Mouse (Mus musculus) hindbrain, embryonic 13.5 days (tissue): ENCODE results near the gene Notch2. TPM values are rescaled to one million over a fixed set of nuclear protein-coding genes. Genes with fewer than 3 reads are reported as not detected.

Source experiments
- ATAC-seq: fragments of 200-750 bp; cut with Nextera tagmentation; 2 replicates; pipeline ENCODE4 v1.8.0; 2017; ENCODE audit warnings: moderate TSS enrichment; ENCODE audit not compliant: low FRiP score
- H3K27ac ChIP-seq: fragments of 300-500 bp; sonication (generic); 2 replicates; pipeline ENCODE4 v1.5.1; 2015; ENCODE audit warnings: inconsistent platforms, mild to moderate bottlenecking, moderate library complexity
- H3K27me3 ChIP-seq: fragments of 300-500 bp; sonication (generic); 2 replicates; pipeline ENCODE4 v1.6.1; 2015; ENCODE audit warnings: mild to moderate bottlenecking, inconsistent platforms
- H3K36me3 ChIP-seq: fragments of 300-500 bp; sonication (generic); 2 replicates; pipeline ENCODE4 v1.6.1; 2015; ENCODE audit warnings: mild to moderate bottlenecking, inconsistent platforms
- H3K4me1 ChIP-seq: fragments of 300-500 bp; sonication (generic); replicated peaks from 2 replicates; pipeline ENCODE4 v1.6.1; 2015; ENCODE audit warnings: inconsistent platforms
- H3K4me2 ChIP-seq: fragments of 300-500 bp; sonication (generic); 2 replicates; pipeline ENCODE4 v1.6.1; 2015; ENCODE audit warnings: inconsistent platforms, mild to moderate bottlenecking, moderate library complexity
- H3K4me3 ChIP-seq: fragments of 300-500 bp; sonication (generic); 2 replicates; pipeline ENCODE4 v1.5.1; 2015; ENCODE audit warnings: mild to moderate bottlenecking, inconsistent platforms
- H3K9ac ChIP-seq: fragments of 300-500 bp; sonication (generic); 2 replicates; pipeline ENCODE4 v1.6.1; 2015; ENCODE audit warnings: mild to moderate bottlenecking, inconsistent platforms
- H3K9me3 ChIP-seq: fragments of 300-500 bp; sonication (generic); 2 replicates; pipeline ENCODE4 v1.6.1; 2016; ENCODE audit warnings: inconsistent platforms
- WGBS: fragments of 180-500 bp; shearing (Covaris S2); methylation state at CpG from one replicate; pipeline ENCODE4 v1.1.7; 2015; 5-methylcytosine and 5-hydroxymethylcytosine counted together
- polyA plus RNA-seq: library from polyadenylated mRNA; unstranded; fragments of >200 nt; fragmentation: Nextera tagmentation; extraction: Ambion mirVana; gene quantifications from 2 replicates; pipeline ENCODE4 v1.2.1, GENCODE M21; 2015

Notch2 gene
- polyA plus RNA-seq, 1 experiment from 2014 or later, result 12.0 TPM

GRCm38 (mm10) chr3:98141456-98141855, 128.1 kb downstream of the Notch2 start:
- H3K4me1 ChIP-seq, result no peaks in the 10 kb centered on the region
- 95% methylated on average over 15 of the region's 15 CpGs for WGBS
- H3K36me3 ChIP-seq, result peaks cover 79% of the 10 kb centered on the region
- ATAC-seq, result no peak
- H3K27ac ChIP-seq, result no peak overlapping the region
- H3K4me3 ChIP-seq, result no peak overlapping the region
- H3K27me3 ChIP-seq, result no peaks in the 10 kb centered on the region
- H3K9me3 ChIP-seq, result no peaks in the 10 kb centered on the region
- no peak overlapping the region for H3K9ac ChIP-seq
- H3K4me2 ChIP-seq, result no peak overlapping the region

- H3K27ac ChIP-seq, result no peak overlapping the region
- no peaks in the 10 kb centered on the region for H3K4me1 ChIP-seq
- H3K9ac ChIP-seq, result no peak overlapping the region
- H3K36me3 ChIP-seq, result peaks cover 82% of the 10 kb centered on the region
- no peak for ATAC-seq
- no peaks in the 10 kb centered on the region for H3K27me3 ChIP-seq
- no peak overlapping the region for H3K4me3 ChIP-seq
- 95% methylated on average over 13 of the region's 13 CpGs for WGBS
- H3K9me3 ChIP-seq, result no peaks in the 10 kb centered on the region
- H3K4me2 ChIP-seq, result no peak overlapping the region
Measured at GRCm38 (mm10) chr3:98142862-98143261, 129.5 kb downstream of the Notch2 start.

GRCm38 (mm10) chr3:98145204-98145603, 131.9 kb downstream of the Notch2 start:
- WGBS, result 82% methylated on average over 10 of the region's 10 CpGs
- Histone ChIP-seq H3K9ac (no peak overlapping the region), H3K9me3 (no peaks in the 10 kb centered on the region), H3K27ac (no peak overlapping the region), H3K36me3 (peaks cover 69% of the 10 kb centered on the region), H3K27me3 (no peaks in the 10 kb centered on the region), H3K4me1 (no peaks in the 10 kb centered on the region), H3K4me3 (no peak overlapping the region), H3K4me2 (no peak overlapping the region)
- ATAC-seq, result 0 out of 2 replicates have a peak, but pooled peaks have one; percentile 24

GRCm38 (mm10) chr3:98146471-98147410, 133.4 kb downstream of the Notch2 start:
- WGBS, result 96% methylated on average over 29 of the region's 29 CpGs
- H3K36me3 ChIP-seq, result peaks cover 59% of the 10 kb centered on the region
- 0 out of 2 replicates have a peak, but pooled peaks have one; percentile 24 for ATAC-seq
- H3K9ac ChIP-seq, result no peak overlapping the region
- no peaks in the 10 kb centered on the region for H3K4me1 ChIP-seq
- H3K4me2 ChIP-seq, result no peak overlapping the region
- H3K9me3 ChIP-seq, result no peaks in the 10 kb centered on the region
- H3K4me3 ChIP-seq, result no peak overlapping the region
- no peaks in the 10 kb centered on the region for H3K27me3 ChIP-seq
- H3K27ac ChIP-seq, result no peak overlapping the region

GRCm38 (mm10) chr3:98147706-98148105, 134.4 kb downstream of the Notch2 start:
- no peak for ATAC-seq
- H3K4me2 ChIP-seq, result no peak overlapping the region
- peaks cover 54% of the 10 kb centered on the region for H3K36me3 ChIP-seq
- no peaks in the 10 kb centered on the region for H3K4me1 ChIP-seq
- 95% methylated on average over 14 of the region's 14 CpGs for WGBS
- H3K27ac ChIP-seq, result no peak overlapping the region
- no peaks in the 10 kb centered on the region for H3K9me3 ChIP-seq
- no peaks in the 10 kb centered on the region for H3K27me3 ChIP-seq
- H3K4me3 ChIP-seq, result no peak overlapping the region
- H3K9ac ChIP-seq, result no peak overlapping the region

- no peaks in the 10 kb centered on the region for H3K4me1 ChIP-seq
- H3K36me3 ChIP-seq, result peaks cover 33% of the 10 kb centered on the region
- no peak overlapping the region for H3K4me3 ChIP-seq
- H3K4me2 ChIP-seq, result no peak overlapping the region
- H3K9ac ChIP-seq, result no peak overlapping the region
- WGBS, result 94% methylated on average over 11 of the region's 11 CpGs
- no peaks in the 10 kb centered on the region for H3K27me3 ChIP-seq
- ATAC-seq, result no peak
- no peak overlapping the region for H3K27ac ChIP-seq
- H3K9me3 ChIP-seq, result no peaks in the 10 kb centered on the region
Measured at GRCm38 (mm10) chr3:98149881-98150280, 136.6 kb downstream of the Notch2 start.

- Histone ChIP-seq H3K4me3 (no peak overlapping the region), H3K4me1 (no peaks in the 10 kb centered on the region), H3K9me3 (no peaks in the 10 kb centered on the region), H3K9ac (no peak overlapping the region), H3K4me2 (no peak overlapping the region), H3K36me3 (peaks cover 27% of the 10 kb centered on the region), H3K27me3 (no peaks in the 10 kb centered on the region), H3K27ac (no peak overlapping the region)
- 90% methylated on average over 10 of the region's 10 CpGs for WGBS
- ATAC-seq, result no peak
Measured at GRCm38 (mm10) chr3:98151016-98151415, 137.7 kb downstream of the Notch2 start.

- H3K4me2 ChIP-seq, result no peak overlapping the region
- H3K9ac ChIP-seq, result no peak overlapping the region
- H3K36me3 ChIP-seq, result 0 out of 2 replicates have a peak, but pooled peaks cover 5% of the 10 kb centered on the region
- ATAC-seq, result no peak
- H3K4me1 ChIP-seq, result no peaks in the 10 kb centered on the region
- H3K9me3 ChIP-seq, result no peaks in the 10 kb centered on the region
- H3K4me3 ChIP-seq, result no peak overlapping the region
- no peaks in the 10 kb centered on the region for H3K27me3 ChIP-seq
- H3K27ac ChIP-seq, result no peak overlapping the region
Measured at GRCm38 (mm10) chr3:98153460-98153859, 140.1 kb downstream of the Notch2 start.

GRCm38 (mm10) chr3:98156158-98156557, 142.8 kb downstream of the Notch2 start:
- no peaks in the 10 kb centered on the region for H3K27me3 ChIP-seq
- no peak for ATAC-seq
- H3K9me3 ChIP-seq, result no peaks in the 10 kb centered on the region
- H3K4me1 ChIP-seq, result no peaks in the 10 kb centered on the region
- no peak overlapping the region for H3K4me2 ChIP-seq
- WGBS, result 63% methylated on average over 4 of the region's 4 CpGs
- H3K27ac ChIP-seq, result no peak overlapping the region
- no peak overlapping the region for H3K9ac ChIP-seq
- H3K36me3 ChIP-seq, result no peaks in the 10 kb centered on the region
- H3K4me3 ChIP-seq, result no peak overlapping the region

GRCm38 (mm10) chr3:98157073-98157472, 143.7 kb downstream of the Notch2 start:
- H3K4me1 ChIP-seq, result no peaks in the 10 kb centered on the region
- H3K27ac ChIP-seq, result no peak overlapping the region
- no peaks in the 10 kb centered on the region for H3K36me3 ChIP-seq
- ATAC-seq, result no peak
- no peak overlapping the region for H3K4me2 ChIP-seq
- no peaks in the 10 kb centered on the region for H3K9me3 ChIP-seq
- no peak overlapping the region for H3K9ac ChIP-seq
- no peaks in the 10 kb centered on the region for H3K27me3 ChIP-seq
- H3K4me3 ChIP-seq, result no peak overlapping the region
- 85% methylated on average over 2 of the region's 2 CpGs for WGBS

GRCm38 (mm10) chr3:98157585-98157984, 144.3 kb downstream of the Notch2 start:
- no peaks in the 10 kb centered on the region for H3K4me1 ChIP-seq
- 52% methylated on average over 2 of the region's 2 CpGs for WGBS
- no peaks in the 10 kb centered on the region for H3K27me3 ChIP-seq
- H3K27ac ChIP-seq, result no peak overlapping the region
- no peak overlapping the region for H3K9ac ChIP-seq
- no peak overlapping the region for H3K4me2 ChIP-seq
- no peak for ATAC-seq
- H3K36me3 ChIP-seq, result no peaks in the 10 kb centered on the region
- no peak overlapping the region for H3K4me3 ChIP-seq
- H3K9me3 ChIP-seq, result no peaks in the 10 kb centered on the region

- no peak overlapping the region for H3K4me2 ChIP-seq
- no peaks in the 10 kb centered on the region for H3K9me3 ChIP-seq
- H3K36me3 ChIP-seq, result no peaks in the 10 kb centered on the region
- no peak overlapping the region for H3K4me3 ChIP-seq
- no peaks in the 10 kb centered on the region for H3K4me1 ChIP-seq
- 83% methylated on average over 4 of the region's 4 CpGs for WGBS
- H3K27me3 ChIP-seq, result no peaks in the 10 kb centered on the region
- H3K9ac ChIP-seq, result no peak overlapping the region
- no peak overlapping the region for H3K27ac ChIP-seq
- no peak for ATAC-seq
Measured at GRCm38 (mm10) chr3:98158646-98159045, 145.3 kb downstream of the Notch2 start.

- Histone ChIP-seq H3K4me2 (no peak overlapping the region), H3K4me1 (no peaks in the 10 kb centered on the region), H3K9me3 (no peaks in the 10 kb centered on the region), H3K27ac (no peak overlapping the region), H3K4me3 (no peak overlapping the region), H3K9ac (no peak overlapping the region), H3K27me3 (no peaks in the 10 kb centered on the region), H3K36me3 (no peaks in the 10 kb centered on the region)
- WGBS, result 40% methylated on average over 4 of the region's 4 CpGs
- no peak for ATAC-seq
Measured at GRCm38 (mm10) chr3:98159289-98159688, 146.0 kb downstream of the Notch2 start.
